Mouse (Mus musculus): ENCODE data around the gene Gm14214.

Gm14214 gene

DNA sequence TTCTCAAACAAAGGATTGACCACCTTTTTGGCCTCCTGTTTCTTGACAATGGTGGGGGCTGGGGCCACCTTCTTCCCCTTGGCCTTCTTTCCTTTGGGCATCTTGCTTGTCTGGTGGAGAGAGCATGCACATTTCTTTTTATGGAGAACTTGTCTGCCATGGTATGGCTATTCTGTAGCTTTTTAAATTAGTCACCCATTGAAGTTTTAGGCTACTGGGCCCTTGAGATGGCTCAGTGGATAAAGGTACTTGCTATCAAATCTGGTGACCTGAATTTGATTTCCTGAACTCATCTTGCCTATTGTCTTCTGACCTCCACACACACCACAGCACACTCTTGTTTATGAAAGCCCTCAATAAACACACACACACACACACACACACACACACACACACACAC is at the start of gene Gm14214:
Gm14214 (minus strand) TSS at position 101 of the 400 bp plus-strand sequence.
- no peak for DNase-seq

DNA sequence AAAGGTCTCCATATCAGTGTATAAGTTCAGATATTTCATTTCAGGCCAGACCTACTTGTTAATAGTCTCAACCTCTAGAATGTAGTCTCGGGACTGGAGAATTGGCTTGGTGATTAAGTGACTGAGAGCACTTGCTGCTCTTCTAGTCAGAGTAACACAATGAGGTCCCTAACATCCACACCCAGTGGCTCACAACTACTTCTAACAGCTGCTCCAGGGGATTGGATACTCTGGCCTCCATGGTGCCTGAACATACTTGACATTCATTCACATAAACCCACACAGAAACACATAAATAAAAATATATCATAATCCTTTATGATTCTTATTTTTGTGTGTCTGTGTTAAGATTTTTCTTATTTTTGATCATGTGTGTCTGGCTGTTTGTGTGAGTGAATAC is 48.8 kb upstream of the Gm14214 start:
- DNase-seq = no peak

DNA sequence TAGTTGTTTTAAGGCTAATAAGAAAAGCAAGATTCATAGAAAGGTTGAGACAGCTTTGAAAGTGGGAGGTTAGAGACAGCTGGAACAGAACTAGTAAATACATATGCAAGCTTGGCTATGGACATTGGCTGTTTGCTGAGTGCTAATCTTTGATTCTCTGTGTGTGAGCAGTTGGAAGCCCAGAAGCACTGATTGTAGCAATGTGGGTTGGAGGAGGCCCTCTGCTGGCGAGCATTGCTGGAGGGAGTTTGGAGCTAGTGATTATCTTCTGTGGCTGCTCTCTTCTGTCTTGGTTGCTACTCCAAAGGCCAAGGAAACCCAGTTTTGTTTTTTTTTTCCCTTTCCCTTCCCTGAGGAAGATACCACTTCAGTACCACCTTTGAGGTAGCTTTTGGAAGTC is 48.0 kb upstream of the Gm14214 start:
- no peak for DNase-seq

DNA sequence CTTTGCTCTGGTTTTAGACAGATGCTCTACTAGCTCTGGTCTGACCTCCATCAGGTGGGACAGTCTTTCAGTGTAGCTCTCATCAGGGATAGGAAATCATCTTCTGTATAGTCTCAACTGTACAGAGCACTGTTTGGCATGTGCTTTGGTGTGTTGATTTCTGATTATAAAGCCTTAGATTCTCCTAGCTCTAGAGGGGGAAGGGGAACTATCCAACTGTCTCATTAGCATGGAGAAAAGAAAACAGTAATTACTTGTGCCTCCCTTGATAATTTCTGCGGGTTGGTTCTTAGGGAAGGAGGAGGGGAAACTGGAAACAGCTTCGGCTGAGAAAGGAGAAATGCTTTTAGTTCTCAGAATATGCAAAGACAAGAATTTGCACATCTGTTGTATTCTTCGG is 47.3 kb upstream of the Gm14214 start:
- no peak for DNase-seq

DNA sequence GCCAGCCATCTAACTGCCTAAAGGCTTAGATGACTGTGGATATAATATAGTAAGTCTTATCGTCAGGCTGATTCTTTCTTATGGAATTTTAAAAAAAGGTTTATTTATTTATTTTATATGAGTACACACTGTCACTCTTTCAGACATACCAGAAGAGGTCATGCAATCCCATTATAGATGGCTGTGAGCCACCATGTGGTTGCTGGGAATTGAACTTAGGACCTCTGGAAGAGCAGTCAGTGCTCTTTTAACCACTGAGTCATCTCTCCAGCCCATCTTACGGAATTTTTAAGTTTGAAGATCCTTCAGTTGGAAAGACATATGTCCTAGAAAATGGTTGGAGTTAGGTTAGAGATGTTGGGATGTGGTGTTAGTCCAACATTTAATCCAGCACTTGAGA is 43.6 kb upstream of the Gm14214 start:
- no peak for DNase-seq

DNA sequence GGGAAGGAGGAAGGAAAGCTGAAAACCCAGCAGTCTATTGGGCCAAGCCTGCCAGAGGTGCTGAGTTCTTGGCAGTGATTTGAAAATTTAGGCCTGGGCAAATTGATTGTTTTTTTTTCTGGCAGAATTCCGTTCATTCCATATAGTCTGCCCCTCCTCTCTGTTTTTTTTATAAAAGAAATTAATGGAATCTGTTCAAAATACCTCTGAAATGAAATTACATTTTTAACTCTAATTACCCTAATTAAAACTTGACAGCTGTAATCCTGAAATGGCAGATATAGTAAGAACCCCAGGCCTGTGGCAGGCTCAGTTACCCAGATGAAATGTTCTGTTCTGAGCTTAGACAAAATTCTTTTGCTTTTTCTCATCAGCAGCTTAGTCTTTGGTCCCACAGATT is 41.0 kb upstream of the Gm14214 start:
- no peak for DNase-seq

DNA sequence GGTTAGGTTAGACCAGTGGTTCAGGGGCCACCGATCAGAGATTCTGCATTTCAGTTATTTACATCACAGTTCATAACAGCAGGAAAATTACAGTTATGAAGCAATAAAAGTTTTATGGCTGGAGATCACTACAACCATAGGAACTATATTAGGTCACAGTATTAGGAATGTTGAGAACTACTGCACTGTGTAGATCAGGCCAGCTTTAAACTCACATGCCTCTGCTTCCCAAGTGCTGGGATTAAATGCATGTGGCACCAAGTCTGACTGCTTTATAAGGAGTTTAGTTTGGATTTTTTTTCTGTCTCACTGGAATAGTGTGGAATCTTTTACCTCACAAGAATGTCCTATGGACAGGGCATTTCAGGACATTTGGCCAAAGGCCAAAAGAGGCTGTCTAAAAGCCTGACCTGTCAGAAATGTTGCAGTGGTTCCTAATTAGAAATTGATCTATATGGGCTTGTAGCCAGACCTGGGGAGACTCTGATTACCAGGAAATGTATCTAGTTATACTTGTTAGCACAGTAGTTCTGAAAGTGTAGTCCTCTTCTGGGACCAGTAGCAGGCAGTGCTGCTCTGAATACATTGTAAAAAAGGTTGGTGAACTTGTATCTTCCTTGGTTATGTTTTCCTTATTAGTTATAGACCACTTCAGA is 39.4 kb upstream of the Gm14214 start:
- no peak for DNase-seq

DNA sequence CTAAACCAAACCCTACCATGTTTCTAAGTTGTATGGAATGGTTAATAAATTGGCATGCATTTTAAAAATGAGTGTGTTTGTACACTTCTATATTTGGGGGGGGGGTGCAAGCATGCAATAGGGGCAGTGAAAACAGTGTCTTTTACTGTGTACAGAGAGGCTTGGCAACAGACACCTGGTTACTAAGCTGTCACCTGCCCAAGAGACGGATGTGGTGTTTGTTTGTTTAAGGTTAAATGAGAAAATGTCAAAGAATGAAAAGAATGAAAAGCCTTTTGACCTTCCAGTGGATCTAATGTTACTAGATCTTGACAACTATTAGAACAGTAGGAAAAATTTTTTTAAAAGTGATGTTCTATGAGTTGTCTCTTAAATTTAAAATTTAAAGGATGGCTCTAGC is 37.9 kb upstream of the Gm14214 start:
- DNase-seq = no peak

DNA sequence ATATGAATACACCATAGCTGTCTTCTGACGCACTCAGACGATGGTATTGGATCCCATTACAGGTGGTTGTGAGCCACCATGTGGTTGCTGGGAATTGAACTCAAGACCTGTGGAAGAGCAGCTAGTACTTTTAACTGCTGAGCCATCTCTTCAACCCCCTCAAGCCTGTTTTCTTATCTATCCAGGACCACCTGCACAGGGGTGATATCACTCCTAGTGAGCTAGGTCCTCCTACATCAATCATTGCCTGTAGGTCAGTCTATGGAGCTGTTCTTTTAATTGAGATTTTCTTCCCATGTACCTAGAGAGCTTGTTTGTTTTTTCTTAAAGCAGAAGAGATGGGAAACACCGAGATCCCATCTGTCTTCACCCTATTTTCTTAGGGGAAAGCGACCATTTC is 34.0 kb upstream of the Gm14214 start:
- DNase-seq = no peak

DNA sequence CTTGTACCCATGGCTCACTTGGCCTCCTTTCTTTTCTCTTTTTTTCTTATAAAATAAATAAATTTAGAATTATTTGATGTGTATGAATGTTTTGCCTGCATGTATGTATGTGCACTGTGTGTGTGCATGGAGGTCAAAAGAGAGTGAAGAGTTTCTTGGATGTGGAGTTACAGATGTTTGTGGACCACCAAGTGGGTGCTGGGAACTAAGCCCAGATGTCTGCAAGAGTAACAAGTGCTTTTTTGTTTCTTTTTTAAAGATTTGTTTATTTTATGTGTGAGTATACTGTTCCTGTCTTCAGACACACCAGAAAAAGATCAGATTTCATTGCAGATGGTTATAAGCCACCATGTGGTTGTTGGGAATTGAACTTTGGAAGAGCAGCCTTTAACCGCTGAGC is 33.5 kb upstream of the Gm14214 start:
- no peak for DNase-seq

DNA sequence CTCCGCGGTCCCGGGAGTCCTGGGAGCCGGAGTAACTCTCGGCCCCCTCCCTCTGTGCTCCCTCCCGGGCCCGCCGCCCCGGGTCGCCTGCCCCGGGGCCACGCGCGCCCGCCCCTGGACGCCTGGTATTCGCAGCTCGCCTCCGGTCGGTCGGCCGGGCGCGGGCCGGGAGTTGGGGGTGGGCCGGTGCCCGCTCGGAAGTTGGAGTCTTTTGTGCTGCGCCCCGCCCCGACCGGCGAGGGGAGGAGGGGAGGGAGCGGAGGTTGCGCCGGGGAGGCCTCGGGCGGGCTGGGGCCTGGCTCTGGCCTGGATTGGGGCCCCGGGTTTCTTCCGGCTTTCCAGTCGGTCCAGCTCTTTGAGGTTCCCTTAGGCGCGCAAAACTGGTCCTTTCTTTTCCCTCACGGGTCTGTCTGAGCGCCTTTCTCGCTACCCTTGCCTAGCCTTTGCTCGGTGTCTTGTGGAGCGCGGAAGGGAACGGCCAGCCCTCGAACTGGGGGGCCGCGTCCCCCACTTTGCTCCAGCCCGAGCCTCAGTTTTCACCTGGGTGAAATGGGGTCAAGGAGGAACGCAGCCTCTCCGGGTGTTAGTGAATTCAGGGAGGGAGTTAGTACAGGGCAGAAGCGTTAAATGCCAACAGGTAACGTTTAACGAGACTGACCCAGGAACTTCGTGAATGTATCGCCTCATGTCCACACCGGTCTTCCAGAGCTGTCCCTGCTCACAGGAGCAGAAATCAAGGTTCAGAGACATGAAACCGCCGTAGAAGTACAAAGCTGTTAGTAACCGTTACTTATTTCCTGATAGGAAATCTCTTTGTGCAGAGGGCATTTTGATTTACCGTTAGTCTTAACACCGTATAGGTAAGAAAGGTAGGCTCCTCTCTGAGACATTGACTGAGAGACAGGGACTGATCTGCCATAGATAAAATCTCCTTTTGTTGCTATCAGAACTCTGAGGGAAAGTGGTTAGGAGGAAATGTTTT is 22.1 kb upstream of the Gm14214 start:
- peak; percentile 72 to 75 for DNase-seq

DNA sequence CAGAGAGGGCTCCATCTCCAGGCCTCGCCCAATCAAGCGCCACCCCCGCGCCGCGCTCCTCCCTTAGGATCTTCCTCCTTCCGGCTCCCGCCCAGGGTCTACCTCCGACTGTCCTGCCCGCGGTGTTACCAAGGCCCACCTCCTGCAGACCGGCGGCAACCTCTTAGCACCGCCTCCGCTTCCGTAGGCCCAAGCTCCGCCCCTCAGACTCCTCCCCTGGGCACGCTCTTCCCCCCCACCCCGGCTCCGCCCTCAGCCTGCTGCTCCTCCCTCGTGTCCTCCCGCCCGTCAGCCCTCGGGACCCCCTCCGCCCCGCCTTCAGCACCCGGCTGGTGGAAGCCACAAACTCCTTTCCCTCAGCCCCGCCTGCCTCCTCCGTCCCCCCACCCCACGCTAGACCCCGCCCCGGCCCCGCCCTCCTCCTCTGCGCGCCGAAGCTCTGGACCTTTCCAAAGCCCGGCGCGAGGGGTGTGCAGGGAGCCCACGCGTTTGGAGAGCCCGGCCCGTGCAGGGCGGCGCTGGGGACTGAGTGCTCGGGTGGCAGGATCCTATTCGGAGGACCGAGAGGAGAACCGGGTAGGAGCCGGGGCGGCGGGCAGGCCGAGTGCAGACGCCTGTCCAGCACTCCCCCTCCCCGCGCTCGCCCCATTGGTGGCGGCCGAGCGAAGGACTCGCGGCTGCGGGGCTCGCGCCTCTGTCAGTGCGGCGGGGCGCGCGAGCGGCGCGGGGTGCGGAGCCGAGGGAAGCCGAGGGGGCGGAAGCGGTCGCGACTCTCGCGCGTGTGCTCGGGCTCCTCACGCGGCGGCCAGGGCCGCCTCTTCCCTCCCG is 21.0 kb upstream of the Gm14214 start, which contains the start of the genes Raly and a:
Raly (plus strand) TSS at position 441 of the 828 bp plus-strand sequence.
a (plus strand) TSS at position 747 of the 828 bp plus-strand sequence.
- peak; percentile 97 to 98 for DNase-seq

DNA sequence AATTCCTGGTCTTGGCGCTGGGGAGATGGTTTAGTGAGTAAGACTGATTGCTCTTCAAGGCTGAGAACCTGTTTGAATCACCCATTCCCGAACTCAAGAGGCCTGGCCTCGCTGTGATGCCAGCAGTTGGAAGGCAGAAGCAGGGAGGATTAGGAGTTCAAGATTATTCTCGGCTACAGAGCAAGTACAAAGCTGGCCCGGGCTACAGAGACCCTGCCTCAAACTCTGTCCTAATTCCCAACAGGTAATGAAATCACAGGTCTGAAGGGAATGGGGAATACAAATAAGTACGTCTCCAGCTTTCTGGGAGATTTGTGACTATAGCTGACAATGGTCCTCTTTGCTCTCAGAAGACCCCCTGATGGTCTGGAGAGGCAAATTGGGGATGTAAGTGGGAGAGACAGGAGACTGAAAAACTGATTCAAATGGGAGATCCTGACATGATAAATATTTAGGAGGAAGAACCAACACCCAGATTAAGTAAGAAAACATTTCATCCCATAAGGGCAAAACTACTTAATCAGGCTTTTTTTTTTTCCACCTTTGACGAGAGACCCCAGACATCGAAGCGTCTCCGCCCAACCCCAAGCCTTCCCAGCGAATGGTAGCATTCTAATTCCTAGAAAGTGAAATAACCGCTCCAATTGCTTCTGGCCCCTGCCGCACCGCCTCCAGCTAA is 20.3 kb upstream of the Gm14214 start:
- peak in 1 of 2 experiments; percentile 15 for DNase-seq

DNA sequence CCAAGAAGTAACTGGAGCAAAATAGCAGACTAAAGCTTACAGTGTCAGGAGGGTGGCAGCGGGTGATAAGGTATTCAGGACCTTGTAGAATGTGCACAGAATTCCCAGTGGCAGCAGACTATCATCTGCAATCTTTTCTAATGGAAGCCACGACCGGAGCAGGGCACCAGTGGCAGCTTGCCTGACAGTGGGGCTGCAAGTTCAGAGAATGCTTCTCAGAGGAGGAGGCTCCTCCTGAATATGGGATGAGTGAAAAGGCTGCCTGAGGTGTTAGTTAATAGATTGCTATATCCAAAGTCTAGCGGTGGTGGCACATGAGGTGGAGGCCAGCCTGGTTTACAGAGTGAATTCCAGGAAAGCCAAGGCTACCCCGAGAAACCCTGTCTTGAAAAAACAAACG is 19.6 kb upstream of the Gm14214 start:
- DNase-seq = no peak

DNA sequence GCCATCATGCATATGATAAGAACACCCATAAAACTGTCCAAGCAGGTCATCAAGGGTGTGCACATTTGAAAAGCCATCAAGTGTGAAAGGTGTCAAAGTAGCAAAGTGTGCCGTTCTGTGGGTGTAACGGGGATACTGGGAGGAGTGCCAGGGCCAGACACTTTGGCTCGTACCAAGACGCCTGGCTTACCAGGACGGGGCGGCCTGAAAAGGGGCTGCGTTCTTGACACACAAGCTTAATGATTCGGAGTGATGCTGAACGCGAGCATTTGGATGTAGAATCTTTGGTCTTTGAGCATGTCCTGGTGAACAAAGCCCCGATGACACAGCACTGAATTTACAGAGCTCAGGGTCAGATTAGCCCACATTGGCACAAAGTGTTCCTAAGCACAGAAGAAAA is 16.9 kb upstream of the Gm14214 start:
- DNase-seq = no peak

DNA sequence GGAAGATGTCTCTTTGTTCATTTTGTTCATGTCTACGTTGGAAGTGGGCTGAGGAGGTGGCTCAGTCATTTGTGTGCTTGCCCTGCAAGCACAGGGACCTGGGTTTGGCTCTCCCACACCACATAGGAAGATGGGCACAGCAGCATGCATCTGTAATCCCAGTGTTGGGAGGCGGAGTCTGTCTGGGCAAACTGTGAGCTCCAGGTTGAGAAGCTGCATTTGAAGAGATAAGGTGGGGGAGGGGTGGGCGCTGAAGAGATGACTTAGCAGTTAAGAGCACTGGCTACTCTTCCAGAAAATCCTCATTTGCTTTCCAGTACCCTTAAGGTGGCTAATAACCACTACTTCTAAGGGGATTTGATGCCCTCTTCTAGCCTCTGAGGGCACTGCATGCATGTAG is 16.4 kb upstream of the Gm14214 start:
- DNase-seq = no peak

DNA sequence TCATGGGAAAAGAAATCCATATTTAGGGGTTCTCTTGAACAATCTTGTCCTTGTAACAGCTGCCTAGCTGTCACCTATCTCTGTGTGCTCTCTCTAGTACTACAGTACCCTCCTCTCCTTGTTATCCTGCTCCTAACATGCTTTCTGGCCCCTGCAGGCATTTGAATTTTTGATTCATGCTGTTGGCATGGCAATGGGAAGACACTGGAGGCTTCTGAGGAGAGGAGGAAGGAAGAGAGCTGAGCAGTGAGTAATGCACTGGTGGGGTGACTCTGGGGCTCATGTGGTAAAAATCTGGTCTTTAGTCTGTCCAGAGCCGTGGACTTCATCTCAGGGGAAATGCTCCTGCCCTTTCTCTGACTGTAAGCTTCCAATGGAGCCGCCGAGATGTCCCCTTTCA is 15.5 kb upstream of the Gm14214 start:
- no peak for DNase-seq

DNA sequence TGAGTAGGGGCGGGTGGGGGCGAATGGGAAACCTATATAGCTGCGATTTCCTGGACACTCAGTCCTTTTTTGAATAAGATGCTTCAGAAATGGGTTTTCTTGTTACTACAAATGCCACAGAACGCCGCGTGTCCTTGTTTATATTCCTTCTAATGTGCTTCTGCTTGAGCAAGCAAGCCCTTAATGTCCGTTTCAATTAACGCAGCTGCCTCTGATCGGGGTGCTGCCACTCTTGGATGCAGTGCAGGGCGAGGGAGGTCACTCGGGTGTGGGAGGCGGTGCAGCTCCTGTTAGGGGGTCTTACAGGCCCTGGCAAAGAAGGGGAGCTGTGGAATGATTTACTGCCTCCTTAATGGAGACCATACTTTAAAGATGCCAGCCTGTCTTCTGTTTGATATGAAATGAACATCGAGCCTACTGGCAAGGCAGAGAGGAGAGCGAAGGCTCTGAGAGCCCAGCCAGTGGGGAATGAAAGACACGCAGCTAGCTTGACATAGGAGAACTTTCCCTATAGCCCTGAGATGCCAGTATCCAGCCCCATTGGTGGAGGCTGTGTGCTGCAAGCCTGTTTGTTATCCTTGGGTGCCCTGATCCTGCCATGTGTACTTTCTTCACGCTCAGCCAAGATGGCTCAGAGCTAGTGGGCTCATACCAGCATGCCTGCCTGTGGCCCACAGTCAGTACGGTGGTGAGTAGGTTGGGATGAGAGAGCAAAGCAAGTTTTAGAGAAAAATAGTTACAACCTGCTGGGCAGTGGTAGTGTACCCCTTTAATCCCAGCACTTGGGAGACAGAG is 13.2 kb upstream of the Gm14214 start:
- DNase-seq = no peak

DNA sequence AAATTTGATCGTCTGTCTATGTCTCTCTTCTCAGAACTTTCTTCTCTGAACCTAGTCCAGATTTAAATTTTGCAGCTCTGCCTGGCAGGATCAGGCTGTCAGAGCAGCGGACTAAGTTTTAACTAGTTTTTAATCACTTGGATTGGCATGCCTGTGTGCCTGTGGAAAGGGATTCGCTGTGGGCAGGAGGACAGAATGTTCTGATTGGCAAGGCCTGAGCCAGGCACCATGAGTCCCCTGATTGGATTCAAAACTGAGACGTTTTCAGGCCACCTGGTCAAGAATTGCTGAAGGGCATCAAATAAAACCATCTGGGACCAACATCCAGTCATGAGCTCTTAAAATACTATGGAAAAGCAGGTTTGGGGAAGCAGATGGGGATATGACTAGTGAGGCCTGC is 12.5 kb upstream of the Gm14214 start:
- no peak for DNase-seq

DNA sequence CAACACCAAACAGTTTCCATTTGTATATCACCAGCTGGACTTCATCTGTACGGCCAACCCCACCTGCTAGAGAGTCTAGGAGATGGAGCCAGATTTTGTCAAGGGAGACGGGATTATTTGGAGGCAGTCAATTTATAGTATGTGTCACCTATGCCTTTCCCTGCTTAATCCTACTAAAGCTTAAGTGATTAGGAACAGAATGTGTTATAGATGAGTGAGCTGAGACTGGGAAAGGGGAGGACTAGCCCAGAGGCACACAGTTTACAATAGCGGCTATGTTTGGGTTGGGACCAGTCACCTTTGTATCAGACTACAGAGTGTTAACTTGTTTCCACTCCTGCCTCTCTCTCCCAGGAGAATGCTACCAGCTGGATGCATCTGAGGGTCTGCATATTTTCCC is 9.8 kb upstream of the Gm14214 start:
- DNase-seq = no peak

DNA sequence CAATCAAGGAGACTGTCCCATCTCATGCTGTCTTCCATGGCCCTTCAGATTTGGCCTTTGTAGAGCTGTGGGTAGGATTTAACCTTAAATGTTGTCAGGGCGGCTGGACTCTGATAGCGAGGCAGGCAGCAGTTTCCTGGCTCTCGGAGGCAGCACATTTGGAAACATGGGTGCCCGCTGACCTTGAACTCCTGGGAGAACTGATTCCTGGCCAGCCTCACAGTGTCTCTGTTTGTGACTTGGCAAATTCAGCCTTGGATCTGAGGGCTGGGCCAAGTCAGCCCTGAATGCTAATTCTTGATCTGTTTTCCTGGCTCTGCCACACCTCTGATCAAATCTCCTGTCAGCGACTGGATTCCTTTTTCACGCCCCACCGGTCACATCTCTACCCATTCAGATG is 6.7 kb upstream of the Gm14214 start:
- no peak for DNase-seq

DNA sequence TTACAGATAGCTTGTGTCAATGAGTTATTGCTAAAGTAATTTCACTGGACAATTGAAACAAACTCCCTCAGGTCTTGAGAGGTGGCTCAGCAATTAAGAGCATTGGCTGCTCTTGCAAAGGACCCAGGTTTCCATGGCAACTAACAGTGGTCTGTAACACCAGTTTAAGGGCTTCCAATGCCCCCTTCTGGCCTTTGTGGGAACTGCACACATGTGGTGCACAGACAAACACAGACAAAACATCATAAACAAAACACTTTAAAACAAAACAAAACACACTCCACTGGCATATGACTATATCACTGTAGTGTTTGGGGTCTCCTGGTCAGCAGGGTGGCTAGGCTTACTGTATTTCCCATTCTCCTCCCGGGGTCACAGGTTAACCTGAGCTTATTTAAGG is 4.2 kb upstream of the Gm14214 start:
- DNase-seq = no peak
